Mouse (Mus musculus) 3134 (cell line): Measurements from ENCODE around the gene Gm17482.
A peak's percentile ranks its signal among the peaks of the same experiment; 100 is the strongest.

Experiments used
- DNase-seq: peaks from one replicate; pipeline ENCODE4 v3.0.0-alpha.2; 2011; ENCODE audit warnings: low spot score; ENCODE audit not compliant: insufficient read length; ENCODE audit errors: extremely low read depth

The Gm17482 gene

DNA sequence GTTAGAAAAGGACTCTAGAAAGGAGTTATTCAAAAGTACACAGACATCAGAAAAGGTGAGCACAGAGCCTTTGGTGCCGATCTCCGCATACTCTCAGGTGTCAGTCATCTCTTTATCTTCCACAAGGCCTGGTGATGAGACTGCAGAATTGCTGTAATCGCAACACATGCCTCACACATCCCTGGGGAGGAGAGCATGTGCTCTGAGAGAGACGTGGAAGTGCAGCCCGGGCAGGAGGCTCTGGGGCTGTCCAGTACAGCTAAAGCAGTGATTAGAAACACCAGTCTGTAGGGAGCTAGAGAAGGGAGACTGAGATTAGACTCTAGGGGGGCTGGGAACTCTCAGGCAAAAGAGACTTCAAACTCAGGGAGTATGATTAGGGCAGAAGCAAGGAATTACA, 63.4 kb downstream of the Gm17482 start:
- DNase-seq: no peak

DNA sequence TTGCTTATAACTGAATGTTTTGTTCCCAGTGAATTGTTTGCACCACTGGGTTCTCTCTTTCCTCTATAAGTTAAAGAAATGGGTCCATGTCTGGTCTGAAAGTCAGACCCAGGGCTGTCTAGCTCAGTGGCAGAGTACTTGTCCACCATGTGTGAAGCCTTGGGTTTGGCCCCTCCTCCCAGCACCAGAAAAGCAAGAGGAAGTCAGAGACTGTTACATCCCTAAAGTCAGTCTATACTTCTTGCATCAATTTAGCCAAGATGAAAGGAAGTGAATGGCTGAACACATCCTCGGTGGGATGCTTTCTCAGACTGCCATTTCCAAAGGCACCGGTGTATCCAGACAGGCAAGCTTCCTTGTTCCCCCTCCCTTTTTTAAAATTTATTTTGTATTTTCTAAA, 63.9 kb downstream of the Gm17482 start:
- DNase-seq: no peak

DNA sequence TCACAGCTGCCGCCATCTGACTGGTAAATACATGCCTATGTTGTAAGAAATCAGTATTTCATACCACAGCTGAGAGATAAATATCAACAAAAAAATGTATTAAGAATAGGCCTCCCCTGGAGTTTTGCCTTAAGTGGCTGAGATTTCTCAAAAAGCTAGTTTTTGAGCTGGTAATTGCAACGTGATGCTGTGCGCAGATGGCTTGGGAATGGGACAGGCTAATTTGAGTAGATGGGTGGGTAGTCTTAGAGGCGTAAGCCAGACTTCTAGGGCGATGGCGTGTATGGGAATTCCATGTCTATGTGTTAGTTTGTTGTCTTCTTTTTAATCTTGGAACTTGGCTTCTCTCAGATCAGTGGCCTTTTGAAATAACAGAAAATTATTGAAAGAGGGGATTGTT, 64.7 kb downstream of the Gm17482 start:
- DNase-seq: no peak

DNA sequence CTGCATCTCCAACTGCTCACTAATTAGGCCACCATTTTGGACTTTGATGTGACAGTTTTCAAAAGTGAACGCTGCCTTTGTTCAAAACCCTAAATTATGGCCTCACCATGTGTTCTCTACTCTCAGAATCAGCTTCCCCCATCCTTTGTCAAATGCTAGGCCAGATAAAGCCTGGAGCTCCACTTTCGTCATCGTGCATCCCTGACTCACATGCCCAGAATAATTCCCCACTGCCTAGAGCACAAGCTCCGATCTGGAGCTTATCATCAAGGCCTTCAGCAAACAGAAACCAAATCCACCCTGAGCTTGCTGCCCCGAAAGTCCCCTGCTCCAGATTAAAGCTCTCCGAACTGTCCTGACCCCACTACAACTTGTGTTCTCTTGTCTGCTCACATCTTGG, 65.5 kb downstream of the Gm17482 start:
- no peak for DNase-seq

DNA sequence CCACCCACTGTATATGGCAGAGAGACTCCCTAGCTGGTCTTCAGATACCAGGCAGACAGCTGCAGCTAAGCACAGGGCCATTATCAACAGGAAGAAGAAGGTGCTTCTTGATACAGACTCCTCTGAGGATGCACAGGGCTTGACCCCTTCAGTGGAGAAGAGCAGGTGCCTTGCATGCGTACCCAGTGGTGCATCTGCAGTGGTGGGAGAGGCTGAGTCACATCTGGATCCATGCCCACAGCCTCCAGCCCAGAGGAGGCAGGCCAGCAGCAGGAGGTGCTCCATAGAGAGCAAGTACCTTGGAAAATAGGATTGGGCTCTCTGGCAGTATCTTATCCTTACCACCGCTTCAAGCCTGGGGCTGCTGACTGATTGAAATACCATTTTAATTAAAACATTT, 66.7 kb downstream of the Gm17482 start:
- peak; percentile 59 for DNase-seq

DNA sequence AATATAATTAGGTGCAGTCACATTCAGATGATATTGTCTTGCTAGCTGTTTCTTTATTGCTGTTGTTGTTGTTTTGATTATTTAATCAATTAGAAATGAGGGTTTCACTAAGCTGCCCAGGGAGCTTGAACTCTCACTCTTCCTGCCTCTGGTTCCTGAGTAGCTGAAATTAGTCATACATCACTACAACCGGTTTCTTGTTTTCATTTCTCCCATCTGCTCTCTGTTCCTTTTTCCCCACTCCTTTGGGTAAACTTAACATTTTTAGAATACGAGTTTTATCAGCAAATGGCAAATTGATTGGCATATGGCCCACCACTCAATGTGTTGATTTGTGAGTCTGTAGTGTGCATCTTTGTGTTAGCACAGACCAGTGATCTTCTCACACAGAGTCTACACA, 80.0 kb downstream of the Gm17482 start:
- DNase-seq: no peak
